25 mouse cellular contexts compared by ENCODE assay signal in genomic region chr2:47075225-47075624, GRCm38 (mm10).
"Had no signal": no experiment of that assay in that cellular context is flagged by ENCODE, and none has a peak within 500 bp of the region (broad histone marks: within the 10 kb centered on the region; RNA-seq: fewer than 3 reads in every experiment).

No protein-coding gene starts in this region.

- H3K4me1 ChIP-seq: embryonic facial prominence, embryonic 10.5 days; embryonic facial prominence, embryonic 12.5 days; embryonic facial prominence, embryonic 13.5 days; embryonic facial prominence, embryonic 15.5 days; forebrain, embryonic 10.5 days; forebrain, embryonic 12.5 days; forebrain, embryonic 13.5 days; forebrain, embryonic 15.5 days had no signal

- H3K27me3 ChIP-seq: embryonic facial prominence, embryonic 12.5 days; embryonic facial prominence, embryonic 13.5 days; embryonic facial prominence, embryonic 15.5 days; forebrain, embryonic 12.5 days; forebrain, embryonic 13.5 days; forebrain, embryonic 15.5 days had no signal

- H3K36me3 ChIP-seq: embryonic facial prominence, embryonic 10.5 days; embryonic facial prominence, embryonic 12.5 days; embryonic facial prominence, embryonic 13.5 days; embryonic facial prominence, embryonic 15.5 days; forebrain, embryonic 10.5 days; forebrain, embryonic 12.5 days; forebrain, embryonic 15.5 days had no signal

- H3K4me3 ChIP-seq: embryonic facial prominence, embryonic 10.5 days; embryonic facial prominence, embryonic 12.5 days; embryonic facial prominence, embryonic 13.5 days; embryonic facial prominence, embryonic 15.5 days; erythroblast, embryonic 14.5 days; forebrain, embryonic 10.5 days; forebrain, embryonic 12.5 days; forebrain, embryonic 13.5 days; forebrain, embryonic 15.5 days; gastrocnemius, adult 2 months; heart, adult 2 months had no signal

- H3K9me3 ChIP-seq: embryonic facial prominence, embryonic 10.5 days; embryonic facial prominence, embryonic 12.5 days; embryonic facial prominence, embryonic 13.5 days; embryonic facial prominence, embryonic 15.5 days; forebrain, embryonic 10.5 days; forebrain, embryonic 12.5 days; forebrain, embryonic 13.5 days; forebrain, embryonic 15.5 days had no signal

- H3K9ac ChIP-seq: embryonic facial prominence, embryonic 12.5 days; embryonic facial prominence, embryonic 13.5 days; embryonic facial prominence, embryonic 15.5 days; forebrain, embryonic 12.5 days; forebrain, embryonic 13.5 days; forebrain, embryonic 15.5 days; forebrain, postnatal 0 days had no signal

- H3K27ac ChIP-seq: embryonic facial prominence, embryonic 10.5 days; embryonic facial prominence, embryonic 12.5 days; embryonic facial prominence, embryonic 13.5 days; embryonic facial prominence, embryonic 15.5 days; forebrain, embryonic 10.5 days; forebrain, embryonic 12.5 days; forebrain, embryonic 13.5 days; forebrain, embryonic 15.5 days; gastrocnemius, adult 2 months; heart, adult 2 months had no signal

- DNase-seq: cerebellum, adult 8-10 months; cerebellum, adult 9-10 months; cerebellum, adult 9-11 months; cerebellum, postnatal 10 days; cerebellum, postnatal 14 days; cerebellum, postnatal 25 days; cerebellum, postnatal 36 days; embryo, embryonic 11 days; forebrain, postnatal 0 days; gastrocnemius, adult 2 months; gastrocnemius, postnatal 10 days; gastrocnemius, postnatal 14 days; gastrocnemius, postnatal 25 days; gastrocnemius, postnatal 36 days; heart, adult 18-20 months; heart, adult 2 months had no signal
